Mouse (Mus musculus) gastrocnemius, adult 8-10 months (tissue): ENCODE results near the gene Setd7. TPM values are rescaled to one million over a fixed set of nuclear protein-coding genes. Genes with fewer than 3 reads are reported as not detected.
"Not testable (repeated sequence)": the region's sequence is repeated elsewhere in the genome, so short reads cannot be mapped to it uniquely, and the experiment has no call there.

ENCODE experiments used
- DNase-seq, 2 experiments: peaks; one replicate each; pipeline ENCODE4 v3.0.0; 2022; ENCODE audit warnings: low spot score in 2 of 2
- total RNA-seq, 4 experiments: library from RNA; stranded (reverse); gene quantifications; 2 replicates each; pipeline ENCODE4 v1.2.4; 2022

The Setd7 gene
- 100 to 1,000 TPM; 178 to 234 (median 186) TPM for total RNA-seq

DNA sequence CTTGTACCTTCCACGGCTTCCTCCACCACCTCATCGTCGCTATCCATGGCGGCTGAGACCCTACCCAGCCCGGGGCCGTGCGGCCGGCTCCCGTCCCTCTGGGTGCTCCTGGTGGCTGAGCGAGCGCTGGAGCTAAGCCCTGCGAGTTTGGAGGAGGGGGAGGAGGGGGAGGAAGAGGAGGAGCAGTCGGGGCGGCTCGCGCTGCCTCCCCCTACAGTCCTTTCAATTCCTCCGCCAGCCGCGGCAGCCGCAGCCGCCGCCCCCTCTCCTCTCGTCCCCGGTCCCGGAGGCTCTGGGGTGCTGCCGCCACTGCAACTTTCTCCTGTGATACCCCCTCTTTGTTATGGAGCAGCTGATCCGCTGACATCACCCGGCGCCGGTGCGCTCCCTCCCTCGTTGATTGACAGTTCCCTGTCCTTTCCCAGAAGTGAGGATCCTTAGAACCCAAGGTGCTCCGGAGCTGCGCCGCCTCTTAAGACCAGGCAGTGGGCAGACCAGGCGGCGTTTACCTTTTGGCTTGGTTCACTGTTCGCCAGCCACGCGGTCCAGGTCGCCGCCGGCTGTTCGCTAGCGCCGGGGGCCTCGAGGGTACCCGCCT, at the start of gene Setd7:
Setd7 (minus strand) TSS at position 369 of the 598 bp plus-strand sequence.
- peak; percentile 66 to 76 for DNase-seq

DNA sequence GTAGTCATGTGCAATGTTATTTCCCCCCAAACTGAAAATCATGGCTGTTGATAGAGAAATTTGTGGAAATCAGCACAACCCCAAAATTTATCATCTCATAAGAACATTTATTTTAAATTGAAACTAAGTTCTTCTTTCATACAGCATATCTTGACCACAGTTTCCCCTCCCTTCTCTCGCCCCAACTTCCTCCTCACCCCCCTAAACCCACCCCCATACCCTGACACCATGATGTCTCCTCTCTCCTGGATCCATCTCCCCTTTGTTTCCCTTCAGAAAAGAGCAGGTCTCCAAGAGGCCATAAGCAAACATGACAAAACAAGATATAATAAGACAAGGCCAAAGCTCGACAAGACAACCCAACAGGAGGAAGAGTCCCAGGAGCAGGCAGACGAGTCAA, 43.8 kb upstream of the Setd7 start:
- no peak for DNase-seq

DNA sequence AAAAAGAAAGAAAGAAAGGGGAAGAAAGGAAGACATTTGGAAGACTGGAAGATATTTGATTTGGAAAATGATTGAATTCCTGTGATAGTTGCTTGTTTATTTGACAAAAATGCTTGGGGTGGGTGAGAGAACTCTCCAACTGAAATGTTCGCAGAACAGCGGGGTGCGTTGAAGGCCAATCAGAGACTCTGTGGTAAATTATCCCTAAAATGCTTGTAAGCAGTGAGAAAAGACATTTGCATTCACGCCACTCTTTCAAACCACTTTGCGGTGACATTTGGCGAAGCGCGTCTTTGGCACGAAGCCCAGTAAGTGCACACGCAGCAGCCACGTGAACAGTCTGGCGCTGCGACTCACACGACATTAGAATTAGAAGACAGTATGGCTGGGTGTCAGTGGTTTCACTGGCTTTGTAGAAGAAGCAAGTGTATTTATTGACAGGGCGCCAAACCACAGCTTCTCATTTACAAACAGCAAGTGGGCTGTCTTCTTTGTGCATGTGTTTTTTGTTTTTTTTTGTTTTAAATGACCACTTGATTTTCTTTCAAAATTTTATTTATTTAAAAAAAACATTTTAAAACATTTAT, 43.1 kb upstream of the Setd7 start:
- DNase-seq = no peak

DNA sequence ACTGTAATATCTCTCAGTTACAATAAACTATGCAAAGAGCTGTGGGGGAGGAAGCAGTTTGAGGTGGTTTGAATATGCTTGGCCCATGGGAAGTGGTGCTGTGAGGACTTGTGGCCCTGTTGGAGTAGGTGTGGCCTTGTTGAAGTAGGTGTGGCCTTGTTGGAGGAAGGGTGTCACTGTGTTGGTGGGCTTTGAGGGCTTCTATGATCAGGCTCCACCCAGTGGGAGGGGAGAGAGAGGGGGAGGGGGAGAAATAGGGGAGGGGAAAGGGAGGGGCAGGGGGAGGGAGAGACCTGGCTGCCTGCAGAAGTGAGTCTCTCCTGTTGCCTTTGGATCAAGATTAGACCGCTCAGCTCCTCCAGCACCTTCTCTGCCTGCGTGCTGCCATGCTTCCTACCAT, 40.8 kb upstream of the Setd7 start:
- DNase-seq = no peak

DNA sequence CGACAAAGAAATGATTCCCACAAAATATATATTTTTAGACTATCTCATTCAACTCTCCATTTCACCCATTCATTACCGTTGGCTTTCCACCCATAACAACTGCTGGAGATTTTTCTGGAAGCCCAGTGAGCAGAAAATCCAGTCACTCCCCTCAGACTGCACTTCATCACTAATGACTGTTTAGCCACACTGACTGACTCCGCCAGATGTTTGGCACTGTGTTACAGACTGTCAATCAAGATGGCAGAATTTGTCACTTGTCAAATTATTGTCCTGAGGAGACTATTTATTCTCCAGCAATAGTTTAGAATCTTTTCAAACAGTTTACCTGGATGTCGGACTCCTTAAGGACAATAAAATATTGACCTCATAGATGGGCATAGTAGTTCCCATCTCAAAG, 40.0 kb upstream of the Setd7 start:
- no peak for DNase-seq

DNA sequence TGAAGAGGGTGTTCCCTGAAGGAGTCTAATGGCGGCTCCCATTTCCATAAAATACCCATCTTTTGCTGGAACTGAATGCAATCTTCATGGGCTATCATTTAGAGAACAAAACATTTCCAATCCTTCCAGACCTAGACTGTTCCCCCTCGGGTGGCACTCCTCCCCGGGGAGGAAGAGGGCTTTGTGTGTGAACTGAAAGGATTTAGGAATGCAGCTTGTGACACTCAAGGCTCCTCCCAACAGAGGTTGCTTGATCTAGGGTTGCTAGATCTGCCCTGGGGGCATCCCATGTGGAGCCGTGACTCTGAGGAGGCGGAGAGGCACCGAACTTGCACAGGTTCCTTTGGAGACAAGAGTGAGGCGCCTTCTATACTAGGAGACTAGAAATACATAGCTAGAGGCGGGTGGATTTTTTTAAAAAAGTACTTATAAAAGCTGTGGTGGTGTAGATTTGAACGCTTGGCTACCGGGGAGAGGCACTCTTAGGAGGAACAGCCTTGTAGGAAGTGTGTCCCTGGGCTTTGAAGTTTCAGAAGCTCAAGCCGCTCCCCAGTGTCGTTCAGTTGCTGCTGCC, 38.5 kb upstream of the Setd7 start:
- no peak for DNase-seq

DNA sequence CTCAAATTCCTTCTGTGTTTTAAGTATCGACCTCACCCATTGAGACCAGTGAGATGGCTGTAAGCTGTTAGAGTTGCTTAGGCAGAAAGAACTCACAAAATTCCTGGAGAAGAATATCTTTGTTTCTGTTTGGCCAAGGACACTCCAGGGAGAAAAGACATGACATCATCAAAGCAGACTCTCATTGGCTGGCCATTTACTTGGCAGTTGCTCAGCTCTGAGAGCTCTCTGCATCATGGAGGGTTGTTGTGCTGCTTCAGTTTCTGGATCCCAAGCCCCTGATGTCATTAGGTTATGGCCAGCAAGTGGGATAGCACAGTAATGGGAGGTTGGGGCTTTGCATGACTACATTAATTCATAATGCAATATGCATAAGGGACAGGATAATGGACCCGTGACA, 35.9 kb upstream of the Setd7 start:
- no peak for DNase-seq

DNA sequence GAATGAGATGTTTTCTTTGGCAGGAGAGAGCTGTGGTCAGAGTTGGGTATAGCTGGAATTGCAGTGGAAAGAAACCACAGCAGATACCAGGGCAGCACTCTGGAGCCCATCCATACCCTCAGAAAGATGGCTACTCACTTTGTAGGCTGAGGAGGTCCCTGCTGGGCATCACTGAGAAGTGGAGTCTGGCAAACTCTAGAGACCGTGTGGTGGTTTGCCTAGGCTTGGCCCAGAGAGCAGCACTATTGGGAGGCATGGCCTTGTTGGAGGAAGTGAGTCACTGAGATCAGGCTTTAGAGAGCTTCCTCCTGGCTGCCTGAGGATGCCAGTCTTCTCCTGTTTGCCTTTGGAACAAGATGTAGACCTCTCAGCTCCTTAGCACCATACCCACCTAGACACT, 32.8 kb upstream of the Setd7 start:
- DNase-seq = no peak

DNA sequence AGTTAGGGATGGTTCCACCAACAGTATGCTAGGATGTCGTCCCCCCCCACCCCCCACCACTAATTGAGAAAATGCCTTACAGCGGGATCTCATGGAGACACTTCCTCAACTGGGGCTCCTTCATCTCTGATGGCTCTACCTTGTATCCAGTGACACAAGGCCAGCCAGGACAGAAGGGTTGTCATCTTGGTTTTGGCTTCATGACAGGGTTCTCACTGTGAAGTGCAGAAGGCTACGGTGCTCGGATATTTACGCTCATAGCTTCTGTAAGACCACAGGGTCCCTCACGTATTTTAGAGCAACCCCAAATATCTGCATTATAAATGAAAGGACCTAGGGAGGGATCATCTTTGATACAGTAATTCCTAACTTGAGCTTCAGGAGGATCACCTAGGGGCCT, 30.9 kb upstream of the Setd7 start:
- no peak for DNase-seq

DNA sequence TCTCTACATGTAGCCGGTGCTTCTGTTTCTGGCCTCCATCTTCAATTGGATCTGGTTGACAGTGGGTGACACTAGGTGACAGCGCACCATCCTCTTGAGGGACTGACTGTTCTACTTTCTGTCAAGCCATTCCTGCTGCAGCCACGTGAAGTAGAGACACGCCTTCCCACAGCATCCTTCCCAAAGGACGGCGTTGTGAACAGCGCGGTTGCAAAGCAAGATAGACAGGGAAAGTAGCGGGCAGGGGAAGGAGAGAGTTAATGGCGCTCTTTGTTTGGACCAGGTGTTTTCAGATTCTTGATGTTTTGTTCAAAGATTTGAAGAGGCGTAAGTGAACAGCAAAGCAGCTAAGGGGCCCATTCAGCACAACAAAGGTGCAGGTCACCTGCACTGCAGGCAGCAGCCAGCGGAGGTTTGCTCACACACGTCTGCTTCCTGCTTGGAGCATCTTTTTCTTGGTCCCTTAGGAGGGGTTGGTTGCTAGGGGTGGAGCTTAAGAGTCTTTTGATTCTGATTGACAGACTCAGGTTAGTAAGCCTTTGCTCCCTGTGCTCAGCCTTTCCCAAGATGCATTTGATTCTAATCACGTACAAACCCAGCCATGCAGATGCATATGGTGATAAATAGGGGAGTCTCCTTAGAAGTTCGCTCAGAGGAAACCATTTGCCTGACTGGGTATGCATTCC, 29.7 kb upstream of the Setd7 start:
- no peak for DNase-seq

DNA sequence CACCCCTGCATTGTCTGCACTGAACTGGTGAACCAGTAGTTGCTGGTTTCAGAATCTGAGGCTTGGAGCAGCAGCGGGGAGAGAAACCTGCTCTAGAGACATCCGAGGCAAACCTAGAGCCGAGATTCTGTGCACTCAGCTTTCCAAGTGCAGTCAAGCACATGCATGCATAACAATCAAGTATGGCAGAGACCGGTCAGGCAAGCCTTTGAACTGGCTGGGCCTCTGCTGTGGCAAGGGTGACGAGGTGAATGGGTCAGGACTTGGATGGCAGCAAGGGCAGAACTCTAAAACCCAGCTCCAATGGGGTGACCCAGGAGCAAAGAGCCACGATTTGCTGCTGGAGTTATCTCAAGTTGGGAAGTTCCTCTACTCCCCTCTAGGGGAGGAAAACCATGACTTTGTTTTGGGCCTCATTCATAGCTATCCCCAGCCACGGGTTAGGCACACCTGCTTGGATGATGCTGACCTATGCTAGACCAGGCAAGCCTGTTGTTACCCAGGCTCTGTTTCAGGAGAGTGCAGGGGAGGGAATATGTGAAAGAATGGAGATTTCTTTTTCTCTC, 27.1 kb upstream of the Setd7 start:
- no peak for DNase-seq

DNA sequence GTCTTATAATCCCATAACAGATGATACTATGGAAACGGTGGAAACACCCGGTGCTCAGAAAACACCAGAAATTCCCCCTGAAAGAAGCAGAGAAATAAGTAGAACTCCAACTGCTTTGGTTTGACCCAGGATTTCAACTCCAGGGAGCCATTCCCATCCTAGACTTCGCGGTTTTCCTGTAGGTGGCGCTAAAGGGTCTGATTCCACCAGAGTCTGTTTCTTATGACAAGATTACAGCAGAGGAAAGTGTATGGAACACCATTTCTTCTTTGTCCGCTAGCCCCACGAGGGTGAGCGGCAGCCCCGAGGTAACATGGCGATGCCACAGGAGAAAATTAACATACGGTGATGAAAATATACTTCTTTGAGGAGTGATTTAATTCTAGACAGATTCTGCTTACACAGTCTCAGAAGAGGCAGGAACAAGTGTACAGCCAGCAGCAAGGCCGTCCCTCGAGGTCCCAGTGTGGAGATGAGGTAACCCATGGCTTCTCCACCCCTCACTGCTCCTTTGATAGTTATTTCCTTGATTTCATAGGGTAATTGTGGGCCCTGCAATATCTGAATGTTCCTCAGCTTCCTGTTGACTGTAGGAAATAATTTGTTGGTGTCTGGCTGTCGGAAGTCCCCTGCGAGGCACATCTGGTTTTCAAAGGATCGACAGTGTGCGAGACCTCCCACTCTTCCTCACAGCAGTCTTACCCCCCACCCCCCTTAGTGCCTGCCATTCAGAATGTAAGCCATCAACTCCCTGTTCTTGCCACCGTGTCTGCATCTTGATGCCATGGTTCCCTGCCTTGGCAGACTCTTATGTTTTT, 23.1 kb upstream of the Setd7 start:
- peak; percentile 66 to 68 for DNase-seq

DNA sequence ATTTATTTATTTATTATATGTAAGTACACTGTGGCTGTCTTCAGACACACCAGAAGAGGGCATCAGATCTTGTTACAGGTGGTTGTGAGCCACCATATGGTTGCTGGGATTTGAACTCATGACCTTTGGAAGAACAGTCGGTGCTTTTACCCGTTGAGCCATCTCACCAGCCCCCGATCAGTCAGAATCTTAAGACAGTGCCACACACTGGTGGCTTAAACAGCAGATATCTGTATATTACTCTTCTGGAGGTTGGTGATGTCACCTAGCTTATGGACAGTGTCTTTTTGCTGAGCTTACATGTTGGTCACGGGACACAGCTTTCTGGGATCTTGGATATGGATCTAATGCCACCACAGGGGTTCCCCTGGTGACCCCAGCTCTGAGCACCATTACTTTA, 18.6 kb upstream of the Setd7 start:
- DNase-seq = not testable (repeated sequence)

DNA sequence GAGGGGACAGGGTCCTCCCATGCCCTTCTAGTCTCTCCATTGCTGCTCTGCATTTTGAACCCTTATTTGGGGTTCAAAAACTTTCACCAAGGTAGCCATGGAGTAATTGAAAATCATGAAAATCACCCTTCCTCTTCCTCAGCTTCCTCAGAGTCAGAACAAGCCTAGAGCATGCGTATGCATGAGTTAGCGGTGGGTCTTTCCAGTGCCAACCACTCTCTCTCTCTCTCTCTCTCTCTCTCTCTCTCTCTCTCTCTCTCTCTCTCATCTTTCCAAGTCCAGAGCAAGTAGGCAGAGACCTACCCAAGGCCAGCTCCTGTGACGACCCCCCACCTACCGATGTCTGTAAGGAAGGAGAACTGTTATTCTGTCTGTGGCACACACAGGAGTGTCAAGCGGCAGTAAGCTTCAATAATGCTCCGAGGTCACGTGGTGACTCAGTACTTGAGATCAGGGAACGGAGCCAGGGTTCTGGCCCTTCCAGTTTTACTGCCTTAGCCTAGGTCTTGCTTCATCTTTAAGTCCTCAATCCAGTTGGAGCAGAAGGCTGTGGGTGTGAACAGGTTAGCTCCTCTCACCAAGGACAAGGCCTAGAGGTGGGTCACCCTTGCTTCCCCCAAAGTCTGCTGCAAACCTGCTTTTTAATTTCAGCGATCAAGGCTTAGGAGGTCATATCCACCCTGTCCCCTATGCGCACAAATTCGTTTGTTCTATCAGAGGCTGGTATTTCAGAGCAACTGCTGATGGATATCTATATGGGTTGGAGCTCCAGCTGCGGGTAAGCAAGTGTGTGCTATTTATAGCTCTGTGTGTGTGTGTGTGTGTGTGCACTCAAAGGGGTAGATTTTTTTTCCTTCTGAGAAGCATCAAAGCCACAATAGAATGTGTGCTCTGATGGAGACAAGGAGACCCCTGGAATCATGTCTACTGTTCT, 17.4 kb upstream of the Setd7 start:
- no peak for DNase-seq

DNA sequence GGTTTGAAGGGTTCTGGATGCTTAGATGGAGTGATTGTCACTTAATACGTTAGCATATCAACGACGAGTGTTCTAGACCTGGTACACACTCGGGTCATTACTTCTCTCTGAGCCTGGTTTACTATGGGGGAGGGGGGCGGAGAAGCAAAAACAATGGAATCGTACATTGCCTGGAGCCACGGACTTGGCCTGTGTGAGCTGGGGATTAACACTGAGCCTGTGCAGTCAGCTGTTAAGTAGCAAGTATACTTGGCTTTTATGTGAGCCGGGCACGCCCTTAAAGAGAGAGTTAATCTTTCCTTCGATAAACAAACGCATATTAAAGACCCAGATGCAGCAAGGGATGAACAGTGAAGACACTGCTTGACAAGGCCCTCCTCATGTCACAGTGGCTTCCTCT, 16.7 kb upstream of the Setd7 start:
- no peak for DNase-seq

DNA sequence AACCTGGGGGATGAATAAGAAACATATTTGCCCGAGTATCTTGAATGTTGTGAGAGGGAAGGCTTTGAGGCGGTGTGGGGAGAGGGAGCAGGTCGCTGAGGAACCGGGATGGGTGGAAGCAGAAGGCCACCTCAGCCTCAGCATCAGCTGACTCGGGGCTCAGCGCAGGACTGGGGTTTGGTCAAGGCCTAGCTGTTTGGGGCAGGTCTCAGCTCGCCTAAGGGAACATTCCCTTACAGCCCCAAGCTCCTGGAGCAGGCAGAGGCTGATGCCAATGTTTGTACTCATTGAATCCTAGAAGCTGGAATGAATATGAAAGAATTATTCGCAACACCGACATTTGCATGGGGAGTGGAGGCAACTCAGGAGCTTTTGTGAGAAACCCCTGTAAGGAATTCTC, 13.2 kb upstream of the Setd7 start:
- no peak for DNase-seq

DNA sequence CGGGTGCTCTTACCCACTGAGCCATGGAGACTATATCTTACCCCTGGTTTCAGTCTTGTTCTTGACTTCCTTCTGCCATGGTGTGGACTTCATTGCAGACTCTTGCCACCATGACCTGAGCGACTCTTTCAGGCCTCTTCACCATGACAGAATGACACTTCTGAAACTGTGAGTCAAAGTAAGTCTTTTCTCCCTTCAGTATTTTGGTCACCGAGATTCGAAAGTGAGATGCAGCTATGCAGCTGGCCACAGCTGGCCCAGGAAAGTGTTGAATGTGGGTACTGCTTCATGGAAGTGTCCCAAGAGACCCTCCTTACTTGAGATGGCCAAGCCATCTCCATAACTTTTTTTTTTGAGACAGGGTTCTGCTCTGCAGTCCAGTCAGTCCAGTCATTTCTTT, 9.5 kb upstream of the Setd7 start:
- no peak for DNase-seq

DNA sequence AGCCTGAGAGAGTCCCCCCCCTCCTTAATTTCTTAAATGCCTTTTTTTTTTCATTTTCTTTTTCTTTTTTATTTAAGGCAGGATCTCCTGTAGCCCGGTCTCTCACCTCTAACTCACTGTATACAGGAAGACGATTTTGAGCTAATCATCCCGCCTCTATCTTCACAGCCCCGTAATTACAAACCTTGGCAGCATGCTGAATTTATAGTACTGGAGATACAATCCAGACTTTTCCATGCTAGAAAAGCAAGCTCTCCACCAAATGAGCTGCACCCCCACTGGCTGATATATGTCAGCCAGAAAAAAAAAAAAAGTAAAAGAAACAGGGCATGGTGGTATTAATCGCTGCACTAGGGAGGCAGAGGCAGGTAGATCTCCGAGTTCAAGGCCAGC, 1.3 kb upstream of the Setd7 start:
- DNase-seq = no peak

DNA sequence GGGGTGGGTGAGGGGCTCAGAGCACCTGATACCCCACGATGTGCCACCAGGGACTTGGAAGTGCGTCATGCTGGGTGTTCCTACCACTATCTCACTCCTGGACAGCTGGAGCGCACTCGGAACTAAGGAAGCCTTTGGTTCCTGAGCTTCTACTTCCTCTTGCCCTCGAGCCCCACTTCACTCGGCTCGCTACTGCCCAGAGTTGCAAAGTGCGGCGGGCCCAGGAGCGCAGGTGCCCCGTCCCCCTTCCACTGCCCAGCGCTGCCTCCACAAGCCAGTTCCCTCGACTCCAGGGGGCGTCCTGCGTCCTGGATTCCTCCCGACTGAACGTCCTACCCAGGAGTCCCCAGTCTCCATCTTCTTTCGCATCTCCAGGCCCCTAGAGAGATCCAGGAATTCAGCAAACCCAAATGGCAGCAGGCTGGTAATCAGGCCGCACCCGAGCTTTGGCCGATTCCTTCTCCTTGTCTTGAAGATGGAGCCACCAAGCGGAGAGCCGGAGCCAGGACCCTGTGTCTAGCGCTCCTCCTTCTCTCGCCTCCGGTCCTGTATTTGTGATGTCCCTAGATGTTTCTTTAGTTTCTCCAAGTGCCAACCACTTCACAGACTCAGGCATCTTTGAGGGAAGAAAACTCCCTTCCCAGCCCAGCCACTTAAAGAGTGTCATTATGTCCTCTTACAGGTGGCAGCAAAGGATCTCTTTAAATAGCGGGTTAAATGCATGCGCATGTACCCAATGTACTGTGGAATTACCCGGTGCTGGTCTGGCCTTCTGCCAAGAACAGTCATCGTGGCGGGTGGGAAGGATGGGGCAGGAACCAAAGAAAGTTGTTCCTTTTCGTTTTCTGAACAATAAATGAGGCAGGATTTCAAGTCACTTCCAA, 672 bp upstream of the Setd7 start:
- DNase-seq = peak; percentile 24 to 33
